Mouse (Mus musculus) layer of hippocampus, adult 2 months (tissue): ENCODE data around the gene Kcnk18. TPM values are rescaled to one million over a fixed set of nuclear protein-coding genes. Genes with fewer than 3 reads are reported as not detected.

ENCODE experiments used
- DNase-seq, 2 experiments: peaks; one replicate each; pipeline ENCODE4 v3.0.0; 2022; ENCODE audit warnings: low spot score in 2 of 2
- H3K27ac ChIP-seq: fragments of 200-600 bp; 2 replicates; pipeline ENCODE4 v1.8.1; 2022
- H3K4me3 ChIP-seq: fragments of 200-600 bp; 2 replicates; pipeline ENCODE4 v1.8.1; 2022; ENCODE audit warnings: mild to moderate bottlenecking
- CTCF ChIP-seq: fragments of 200-600 bp; conservative IDR thresholded peaks from 2 replicates; pipeline ENCODE4 v1.8.1; 2022; ENCODE audit warnings: antibody characterized with exemption, mild to moderate bottlenecking, moderate library complexity
- total RNA-seq, 2 experiments: library from RNA; stranded (reverse); gene quantifications; 2 replicates each; pipeline ENCODE4 v1.2.3; 2021

Kcnk18 gene
- total RNA-seq, 2 experiments from 2014 or later = not detected

- no peak for DNase-seq
- H3K4me3 ChIP-seq = no peak overlapping the region
- no peak overlapping the region for H3K27ac ChIP-seq
- TF ChIP-seq CTCF = no peak
These were observed 48.5 kb downstream of the Kcnk18 start for GRCm38 (mm10) chr19:59267417-59267963.

GRCm38 (mm10) chr19:59273190-59273589 is 54.2 kb downstream of the Kcnk18 start:
- H3K4me3 ChIP-seq = no peak overlapping the region
- H3K27ac ChIP-seq = no peak overlapping the region
- no peak for TF ChIP-seq CTCF
- DNase-seq = no peak

GRCm38 (mm10) chr19:59276354-59276753 is 57.3 kb downstream of the Kcnk18 start:
- DNase-seq = no peak
- Histone ChIP-seq H3K4me3 (no peak overlapping the region), H3K27ac (no peak overlapping the region)
- TF ChIP-seq CTCF = no peak

GRCm38 (mm10) chr19:59280841-59281240 is 61.8 kb downstream of the Kcnk18 start:
- no peak for DNase-seq
- no peak overlapping the region for H3K27ac ChIP-seq
- H3K4me3 ChIP-seq = no peak overlapping the region
- no peak for TF ChIP-seq CTCF

GRCm38 (mm10) chr19:59282001-59282400 is 63.0 kb downstream of the Kcnk18 start:
- Histone ChIP-seq H3K4me3 (no peak overlapping the region), H3K27ac (peak overlapping the region; percentile 67; the same call in 1 of the 2 replicates)
- no peak for TF ChIP-seq CTCF
- no peak for DNase-seq

Other genes starting within 250 kb of the Kcnk18 start
- 10 to 100 TPM; 21.7 to 22.9 TPM for gene Shtn1, start 143.1 kb upstream of the Kcnk18 start, total RNA-seq
- 1 to 10 TPM in 1 of 2 experiments, under 1 TPM in 1; 0.84 to 1.7 TPM for gene Vax1, start 49.2 kb upstream of the Kcnk18 start, total RNA-seq
- gene Slc18a2, start 41.7 kb downstream of the Kcnk18 start, total RNA-seq = 1 to 10 TPM; 1.2 to 1.4 TPM
- 100 to 1,000 TPM; 249 to 342 TPM for gene Rps12-ps3, start 103.1 kb downstream of the Kcnk18 start, total RNA-seq
- gene Pdzd8, start 126.6 kb downstream of the Kcnk18 start, total RNA-seq = 10 to 100 TPM; 48.7 to 49.7 TPM
- 10 to 100 TPM; 26.6 to 29.8 TPM for gene Emx2, start 239.2 kb downstream of the Kcnk18 start, total RNA-seq